Mouse (Mus musculus) forebrain, embryonic 16.5 days (tissue): ENCODE data around the gene Mvd. TPM values are rescaled to one million over a fixed set of nuclear protein-coding genes. Genes with fewer than 3 reads are reported as not detected.

Experiments used
- ATAC-seq: fragments of 200-750 bp; cut with Nextera tagmentation; 2 replicates; pipeline ENCODE4 v1.8.0; 2017; ENCODE audit warnings: mild to moderate bottlenecking, moderate library complexity
- H3K27ac ChIP-seq: fragments of 300-500 bp; sonication (generic); 2 replicates; pipeline ENCODE4 v1.5.1; 2014; ENCODE audit warnings: low read length, control low read depth
- H3K27me3 ChIP-seq: fragments of 300-500 bp; sonication (generic); replicated peaks from 2 replicates; pipeline ENCODE4 v1.6.1; 2014; ENCODE audit warnings: low read length; ENCODE audit not compliant: control insufficient read depth, insufficient read depth
- H3K36me3 ChIP-seq: fragments of 300-500 bp; sonication (generic); 2 replicates; pipeline ENCODE4 v1.6.1; 2014; ENCODE audit not compliant: control insufficient read depth, insufficient read depth
- H3K4me1 ChIP-seq: fragments of 300-500 bp; sonication (generic); replicated peaks from 2 replicates; pipeline ENCODE4 v1.6.1; 2014; ENCODE audit warnings: low read length; ENCODE audit not compliant: control insufficient read depth, insufficient read depth
- H3K4me2 ChIP-seq: fragments of 300-500 bp; sonication (generic); 2 replicates; pipeline ENCODE4 v1.6.1; 2014; ENCODE audit warnings: mild to moderate bottlenecking, low read length, control low read depth
- H3K4me3 ChIP-seq: fragments of 300-500 bp; sonication (generic); replicated peaks from 2 replicates; pipeline ENCODE4 v1.5.1; 2014; ENCODE audit warnings: mild to moderate bottlenecking, low read length, control low read depth
- H3K9ac ChIP-seq: fragments of 300-500 bp; sonication (generic); replicated peaks from 2 replicates; pipeline ENCODE4 v1.6.1; 2014; ENCODE audit warnings: low read depth, low read length, control low read depth
- H3K9me3 ChIP-seq: fragments of 300-500 bp; sonication (generic); 2 replicates; pipeline ENCODE4 v1.6.1; 2016; ENCODE audit warnings: low read length; ENCODE audit not compliant: control insufficient read depth
- WGBS: fragments of 180-500 bp; shearing (Covaris S2); extraction: QIAGEN DNeasy Blood & Tissue Kit; methylation state at CpG from one replicate; pipeline ENCODE4 v1.1.7; 2014; 5-methylcytosine and 5-hydroxymethylcytosine counted together
- polyA plus RNA-seq: library from polyadenylated mRNA; unstranded; fragments of >200 nt; fragmentation: Nextera tagmentation; extraction: Ambion mirVana; gene quantifications from 2 replicates; pipeline ENCODE4 v1.2.1, GENCODE M21; 2015

Mvd gene
- polyA plus RNA-seq, 1 experiment from 2014 or later, result 60.0 TPM

DNA sequence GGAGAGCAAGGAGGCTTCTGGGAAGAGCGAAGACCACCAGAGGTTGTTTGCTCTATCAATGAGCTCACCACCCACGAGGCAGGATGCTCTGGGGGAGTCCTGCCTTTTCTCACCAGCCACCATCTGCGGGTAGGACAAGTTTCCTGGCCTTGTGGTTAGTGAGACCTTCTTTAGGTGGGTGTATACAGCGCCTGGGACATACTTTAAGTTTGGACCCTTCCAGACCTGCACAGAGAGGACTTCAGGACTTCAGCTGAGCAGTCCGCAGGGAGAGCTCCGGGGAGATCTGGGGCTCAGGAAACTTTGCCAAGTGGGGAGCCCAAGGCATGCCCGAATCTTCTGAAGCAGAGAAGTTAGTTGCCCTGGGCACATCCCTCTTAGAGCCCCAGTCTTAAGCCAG lies 16.8 kb upstream of the Mvd start:
- H3K4me1 ChIP-seq, result peaks cover 7% of the 10 kb centered on the region
- H3K4me3 ChIP-seq, result no peak overlapping the region
- H3K36me3 ChIP-seq, result no peaks in the 10 kb centered on the region
- 33% methylated on average over 7 of the region's 7 CpGs for WGBS
- H3K9ac ChIP-seq, result no peak overlapping the region
- no peak overlapping the region for H3K27ac ChIP-seq
- ATAC-seq, result no peak
- H3K9me3 ChIP-seq, result no peaks in the 10 kb centered on the region
- peaks cover 48% of the 10 kb centered on the region for H3K27me3 ChIP-seq
- no peak overlapping the region; the same call in 1 of the 2 replicates for H3K4me2 ChIP-seq

DNA sequence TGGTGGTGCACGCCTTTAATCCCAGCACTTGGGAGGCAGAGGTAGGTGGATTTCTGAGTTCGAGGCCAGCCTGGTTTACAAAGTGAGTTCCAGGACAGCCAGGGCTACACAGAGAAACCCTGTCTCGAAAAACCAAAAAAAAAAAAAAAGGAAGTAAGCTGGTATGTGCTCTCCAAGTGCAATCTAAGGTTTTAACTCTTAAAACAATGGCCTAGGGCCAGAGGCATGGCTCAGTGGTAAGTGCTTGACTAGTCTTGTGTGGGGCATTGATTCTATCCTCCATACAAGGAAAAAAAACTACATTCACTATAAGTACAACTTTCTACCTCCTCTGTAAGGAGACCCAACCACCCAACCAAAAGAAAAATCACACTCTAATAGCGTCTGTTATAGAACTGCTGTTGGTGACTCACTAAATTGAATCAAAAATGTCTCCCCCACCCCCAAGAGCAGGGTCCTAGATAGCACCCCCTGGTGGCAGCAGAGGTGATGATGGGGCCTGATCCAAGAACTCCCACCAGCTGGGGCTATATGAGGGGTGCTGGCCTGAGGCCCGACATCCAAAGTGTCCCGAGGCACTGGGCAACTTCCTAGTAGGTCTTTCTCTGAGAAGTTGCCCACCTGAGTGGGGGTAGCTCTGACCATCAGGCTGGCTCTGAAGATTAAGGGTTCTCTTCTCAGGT lies 16.1 kb upstream of the Mvd start:
- ATAC-seq, result no peak
- Histone ChIP-seq H3K27me3 (peaks cover 48% of the 10 kb centered on the region), H3K9ac (no peak overlapping the region), H3K27ac (no peak overlapping the region), H3K4me3 (no peak overlapping the region), H3K4me2 (no peak overlapping the region), H3K4me1 (peaks cover 7% of the 10 kb centered on the region), H3K9me3 (no peaks in the 10 kb centered on the region), H3K36me3 (no peaks in the 10 kb centered on the region)
- 61% methylated on average over 6 of the region's 6 CpGs for WGBS

DNA sequence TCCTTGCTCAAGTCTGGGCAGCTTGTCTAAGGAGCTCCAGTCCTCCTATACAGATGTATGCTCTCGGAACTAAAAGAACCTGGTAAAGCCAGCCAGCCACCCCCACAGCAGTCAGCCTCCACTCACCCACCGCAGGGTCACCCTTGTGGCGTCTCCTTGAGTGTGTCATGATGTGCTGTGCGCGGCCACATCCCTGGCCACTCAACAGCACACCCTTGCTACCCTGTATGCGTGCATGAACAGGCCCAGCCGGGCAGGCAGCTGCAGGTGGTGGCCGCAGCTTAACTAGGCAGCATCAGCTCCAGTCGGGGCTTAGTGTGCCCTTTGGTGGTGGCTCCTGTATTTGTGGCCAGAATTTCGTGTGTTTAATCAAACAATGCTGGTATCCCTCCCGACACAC lies 13.9 kb upstream of the Mvd start:
- Histone ChIP-seq H3K4me2 (no peak overlapping the region), H3K4me1 (peaks cover 7% of the 10 kb centered on the region), H3K4me3 (no peak overlapping the region), H3K9me3 (no peaks in the 10 kb centered on the region), H3K27me3 (peaks cover 42% of the 10 kb centered on the region), H3K36me3 (no peaks in the 10 kb centered on the region), H3K9ac (no peak overlapping the region), H3K27ac (no peak overlapping the region)
- ATAC-seq, result no peak
- WGBS, result 76% methylated on average over 11 of the region's 11 CpGs

DNA sequence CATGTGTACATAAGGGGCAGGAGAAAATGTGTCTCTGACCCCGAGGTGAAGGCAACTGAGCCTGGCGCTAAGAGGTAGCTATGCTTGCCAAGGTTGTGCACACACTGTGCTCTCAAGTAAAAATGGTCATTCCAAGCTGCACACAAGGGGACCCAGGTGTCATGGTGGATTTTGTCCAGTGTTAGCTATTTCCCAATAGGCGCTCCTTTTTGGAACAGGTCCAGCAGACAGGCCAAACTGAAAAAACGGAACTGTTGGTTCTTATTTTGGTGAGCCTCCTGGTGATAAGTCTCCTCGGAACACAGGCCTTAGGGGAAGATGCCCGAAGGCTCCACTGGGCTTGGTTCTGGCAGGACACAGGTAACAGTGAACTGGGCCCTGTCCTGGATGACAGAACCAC lies 11.2 kb upstream of the Mvd start:
- H3K4me2 ChIP-seq, result no peak overlapping the region
- H3K36me3 ChIP-seq, result no peaks in the 10 kb centered on the region
- no peak overlapping the region for H3K4me3 ChIP-seq
- no peak for ATAC-seq
- no peak overlapping the region for H3K9ac ChIP-seq
- H3K27ac ChIP-seq, result no peak overlapping the region
- H3K4me1 ChIP-seq, result no peaks in the 10 kb centered on the region
- 82% methylated on average over 6 of the region's 6 CpGs for WGBS
- H3K27me3 ChIP-seq, result peaks cover 15% of the 10 kb centered on the region
- H3K9me3 ChIP-seq, result no peaks in the 10 kb centered on the region

GRCm38 (mm10) chr8:122452154-122452553 lies 8.9 kb upstream of the Mvd start:
- no peak for ATAC-seq
- Histone ChIP-seq H3K4me2 (no peak overlapping the region), H3K36me3 (no peaks in the 10 kb centered on the region), H3K27ac (no peak overlapping the region), H3K9ac (no peak overlapping the region), H3K4me1 (no peaks in the 10 kb centered on the region), H3K27me3 (peaks cover 5% of the 10 kb centered on the region; the same call in 1 of the 2 replicates), H3K4me3 (no peak overlapping the region), H3K9me3 (no peaks in the 10 kb centered on the region)
- 87% methylated on average over 10 of the region's 10 CpGs for WGBS

DNA sequence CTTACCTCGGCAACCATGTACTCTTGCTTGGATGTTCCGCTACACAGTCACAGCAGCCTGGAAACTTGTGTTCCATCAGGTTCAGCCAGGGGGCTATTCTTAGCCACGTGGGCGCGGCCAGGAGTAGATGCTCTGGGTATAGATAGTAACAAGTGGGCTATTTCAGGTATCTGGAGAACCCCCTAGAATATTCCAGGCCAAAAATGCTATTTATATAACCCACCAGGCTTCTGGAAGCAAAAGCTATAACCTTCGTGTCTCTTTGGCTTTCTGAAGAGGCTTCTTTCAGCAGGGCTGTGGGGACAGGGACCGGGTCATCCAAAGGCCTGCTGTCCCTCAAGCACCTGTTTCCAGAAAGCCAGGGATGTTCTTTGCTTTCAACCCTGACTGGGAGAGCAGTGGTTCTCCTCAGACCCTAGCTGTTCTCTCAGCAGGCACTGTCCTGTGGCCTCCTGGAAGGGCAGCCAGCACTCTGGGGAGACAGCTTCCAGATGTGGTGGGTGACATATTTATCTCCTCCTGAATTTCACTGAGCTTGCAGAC lies 8.0 kb upstream of the Mvd start:
- no peaks in the 10 kb centered on the region for H3K36me3 ChIP-seq
- H3K27me3 ChIP-seq, result peaks cover 2% of the 10 kb centered on the region; the same call in 1 of the 2 replicates
- H3K27ac ChIP-seq, result no peak overlapping the region
- 76% methylated on average over 7 of the region's 7 CpGs for WGBS
- no peak for ATAC-seq
- no peak overlapping the region for H3K4me2 ChIP-seq
- H3K9me3 ChIP-seq, result no peaks in the 10 kb centered on the region
- no peak overlapping the region for H3K9ac ChIP-seq
- no peaks in the 10 kb centered on the region for H3K4me1 ChIP-seq
- H3K4me3 ChIP-seq, result no peak overlapping the region

DNA sequence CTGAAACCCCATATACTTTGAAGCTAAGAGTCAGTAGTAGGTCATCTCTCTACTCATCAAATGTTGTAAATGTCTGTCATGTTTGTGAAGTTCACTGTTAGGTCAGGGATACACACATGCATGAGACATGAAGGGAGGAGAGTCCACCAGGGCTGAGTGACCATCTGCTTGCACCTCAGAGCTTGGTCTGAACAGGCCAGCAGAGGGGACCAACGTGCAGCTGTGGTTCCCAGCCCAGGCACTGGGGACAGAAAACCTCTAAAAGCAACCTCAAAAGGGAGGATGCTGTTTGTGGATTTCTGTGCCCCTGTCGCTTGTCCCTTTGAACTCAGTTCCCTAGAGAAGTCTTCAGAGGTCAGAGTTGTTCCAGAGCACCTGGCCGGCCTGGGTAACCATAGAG lies 2.0 kb upstream of the Mvd start:
- Histone ChIP-seq H3K36me3 (no peaks in the 10 kb centered on the region), H3K9ac (no peak overlapping the region), H3K4me1 (peaks cover 24% of the 10 kb centered on the region), H3K4me3 (peak overlapping the region; percentile 77; the same call in 1 of the 2 replicates), H3K9me3 (no peaks in the 10 kb centered on the region), H3K4me2 (peak overlapping the region; percentile 87), H3K27me3 (no peaks in the 10 kb centered on the region), H3K27ac (no peak overlapping the region)
- 69% methylated on average over 3 of the region's 3 CpGs for WGBS
- ATAC-seq, result no peak

DNA sequence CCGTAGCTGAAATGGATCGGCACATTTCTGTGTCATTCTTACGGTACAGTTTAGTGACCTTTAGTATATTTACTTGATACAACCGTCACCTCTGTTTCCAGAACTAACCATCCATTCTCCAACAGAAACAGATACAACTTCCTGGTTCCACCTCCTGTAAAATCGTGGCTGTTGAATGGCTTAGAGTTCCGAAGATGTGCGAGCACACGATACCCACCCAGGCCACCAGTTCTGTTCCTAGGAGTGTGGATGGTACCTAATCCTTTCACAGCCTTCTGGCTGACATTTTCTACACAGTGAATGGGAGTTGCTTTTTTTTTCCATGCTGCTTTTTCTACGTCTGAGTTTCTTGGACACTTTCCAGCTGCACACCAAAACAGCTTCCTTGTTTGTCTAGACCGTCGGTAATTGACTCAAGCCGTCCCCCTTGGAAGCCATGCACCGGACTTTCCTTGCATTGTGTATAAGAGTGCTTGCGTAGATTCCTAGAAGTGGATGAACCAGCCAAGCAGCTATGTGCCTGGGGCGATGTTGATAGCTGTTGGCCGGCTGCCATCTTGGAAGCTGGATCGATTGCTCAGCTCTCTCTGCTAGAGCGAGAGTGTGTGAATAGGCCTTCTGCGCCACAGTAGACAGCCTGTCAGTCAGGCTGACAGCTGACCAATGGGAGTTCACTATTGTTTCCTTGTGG lies 981 bp upstream of the Mvd start:
- peak overlapping the region; percentile 77 for H3K4me3 ChIP-seq
- peak overlapping the region; percentile 89 for H3K9ac ChIP-seq
- H3K4me2 ChIP-seq, result peak overlapping the region; percentile 87
- H3K27me3 ChIP-seq, result no peaks in the 10 kb centered on the region
- no peaks in the 10 kb centered on the region for H3K36me3 ChIP-seq
- peak; percentile 48 for ATAC-seq
- 1% methylated on average over 19 of the region's 19 CpGs for WGBS
- peak overlapping the region; percentile 98 for H3K27ac ChIP-seq
- peaks cover 24% of the 10 kb centered on the region for H3K4me1 ChIP-seq
- H3K9me3 ChIP-seq, result no peaks in the 10 kb centered on the region

DNA sequence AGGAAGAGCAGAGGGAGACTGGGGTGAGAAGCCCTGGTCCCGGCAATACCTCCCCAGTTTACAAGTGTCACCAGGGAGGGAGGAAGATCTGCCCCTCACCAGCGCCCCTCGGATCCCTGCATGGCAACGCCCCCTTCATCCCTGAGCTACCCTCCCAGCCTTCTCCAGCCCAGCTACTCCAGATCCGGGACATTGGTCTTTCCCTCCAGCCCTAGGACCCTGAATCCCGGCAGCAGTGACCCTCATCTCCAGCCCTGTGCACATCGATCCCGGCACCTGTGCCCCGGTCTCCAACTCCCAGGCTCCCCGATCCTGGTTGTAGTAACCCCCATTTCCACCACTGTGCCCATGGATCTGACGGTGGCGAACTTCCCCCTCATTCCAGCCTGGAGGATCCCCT lies 441 bp downstream of the Mvd start:
- Histone ChIP-seq H3K27me3 (no peaks in the 10 kb centered on the region), H3K4me3 (peak overlapping the region; percentile 77), H3K9me3 (no peaks in the 10 kb centered on the region), H3K4me2 (peak overlapping the region; percentile 94), H3K4me1 (peaks cover 24% of the 10 kb centered on the region), H3K9ac (peak overlapping the region; percentile 81), H3K36me3 (no peaks in the 10 kb centered on the region), H3K27ac (peak overlapping the region; percentile 66)
- 1% methylated on average over 12 of the region's 12 CpGs for WGBS
- ATAC-seq, result peak; percentile 0
